Mouse (Mus musculus): ENCODE measurements around the gene Rab32.

GRCm38 (mm10) chr10:10550134-10550533, 7.9 kb downstream of the Rab32 start:
- TF ChIP-seq POLR2A (IDR thresholded peaks at IDR 0.05; ENCODE audit: low read depth, low read length), result no peak
- no peak for TF ChIP-seq CTCF (conservative IDR thresholded peaks at IDR 0.05; ENCODE audit: insufficient read depth, insufficient read length, low read depth, low read length)

All from kidney, adult 2 months (tissue).